Mouse (Mus musculus): ENCODE data around the gene AL731706.1. TPM values are rescaled to one million over a fixed set of nuclear protein-coding genes. Genes with fewer than 3 reads are reported as not detected.
A peak's percentile ranks its signal among the peaks of the same experiment; 100 is the strongest.

AL731706.1 gene
- total RNA-seq, 2 experiments from 2014 or later, result 22.6 to 25.7 TPM

- DNase-seq, result peak; percentile 22
Observed at GRCm38 (mm10) chr2:136834715-136835075, 56.5 kb downstream of the AL731706.1 start.

GRCm38 (mm10) chr2:136833976-136834714 lies 57.0 kb downstream of the AL731706.1 start:
- no peak for DNase-seq

GRCm38 (mm10) chr2:136832936-136833335 lies 58.3 kb downstream of the AL731706.1 start:
- DNase-seq, result peak; percentile 17

Other genes starting within 250 kb of the AL731706.1 start
- under 1 TPM in 1 of 2 experiments, not detected in 1; 0.36 TPM for gene Snap25, start 177.9 kb downstream of the AL731706.1 start, total RNA-seq (2021)
- gene AL731706.2, start 5.7 kb downstream of the AL731706.1 start, total RNA-seq (2021), result 10 to 100 TPM; 14.5 to 35.5 TPM
- 1 to 10 TPM; 3.7 to 4.4 TPM for gene Slx4ip, start 171 bp downstream of the AL731706.1 start, total RNA-seq (2021)
- gene Mkks, start within 50 bp of the AL731706.1 start, total RNA-seq (2021), result 10 to 100 TPM; 30.4 to 30.9 TPM
- gene Jag1, start 225.3 kb upstream of the AL731706.1 start, total RNA-seq (2021), result 10 to 100 TPM; 18.9 to 21.9 TPM

Data from heart, postnatal 4 days (tissue).